32 mouse cellular contexts compared by ENCODE assay signal in the genomic region with DNA sequence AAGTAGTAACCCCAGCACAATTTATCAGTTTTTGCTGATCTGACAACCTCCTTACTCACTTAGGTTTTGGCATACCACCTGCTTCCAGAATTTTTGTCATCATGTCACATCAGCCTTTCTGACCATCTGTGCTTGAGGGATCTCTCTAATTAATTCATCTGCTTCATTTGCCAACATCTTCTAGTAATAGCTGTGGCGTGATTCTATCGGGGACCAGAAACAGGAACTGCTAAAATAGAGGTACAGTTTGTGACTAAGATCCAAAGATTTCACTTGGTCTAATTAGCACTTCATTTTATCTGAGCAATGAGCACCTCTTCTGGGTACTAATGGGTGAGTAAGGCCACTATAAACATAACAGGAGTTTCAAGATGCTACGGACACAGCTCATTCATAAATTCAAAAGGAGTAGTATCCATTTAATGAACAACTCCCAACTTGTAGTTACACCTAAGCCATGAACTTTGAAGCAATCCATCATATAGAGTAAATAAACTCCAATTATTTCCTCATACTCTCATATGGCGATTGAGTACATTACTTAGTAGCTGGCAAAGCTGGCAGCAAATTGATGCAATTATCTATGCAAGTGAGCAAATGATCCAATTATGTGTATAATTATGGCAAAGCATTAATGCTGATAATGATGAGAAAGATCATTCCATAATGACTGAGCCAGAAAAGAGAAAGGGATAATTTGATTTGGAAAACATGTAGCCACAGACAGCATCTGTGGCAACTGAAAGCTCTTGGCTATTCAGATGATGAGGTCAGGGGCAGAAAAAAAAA.
DNase-seq lines count a peak whose midpoint lies in the region; ATAC-seq and TF ChIP-seq lines count a peak whose summit lies in the region.
"Had no signal": no experiment of that assay in that cellular context is flagged by ENCODE, and none has a peak within 500 bp of the region (broad histone marks: within the 10 kb centered on the region; RNA-seq: fewer than 3 reads in every experiment).

No protein-coding gene starts in this region.

- H3K4me1 ChIP-seq in forebrain, embryonic 14.5 days (ENCODE audit: control insufficient read depth, insufficient read depth, low read length): no peaks in the 10 kb centered on the region
- H3K4me1 ChIP-seq in forebrain, embryonic 12.5 days: no peaks in the 10 kb centered on the region
- H3K4me1 ChIP-seq in forebrain, postnatal 0 days (ENCODE audit: insufficient read depth): no peaks in the 10 kb centered on the region
- H3K4me1 ChIP-seq: embryonic facial prominence, embryonic 10.5 days; embryonic facial prominence, embryonic 13.5 days; heart, embryonic 12.5 days; heart, embryonic 15.5 days; hindbrain, embryonic 10.5 days had no signal

- no peak overlapping the region for H3K4me3 ChIP-seq in forebrain, embryonic 14.5 days (ENCODE audit: low read depth, low read length)
- no peak overlapping the region for H3K4me3 ChIP-seq in forebrain, embryonic 12.5 days (replicated peaks)
- no peak overlapping the region for H3K4me3 ChIP-seq in forebrain, postnatal 0 days (ENCODE audit: low read depth, low read length)
- no peak overlapping the region for H3K4me3 ChIP-seq in left cerebral cortex, adult 2 months
- H3K4me3 ChIP-seq: embryonic facial prominence, embryonic 10.5 days; embryonic facial prominence, embryonic 13.5 days; erythroblast, embryonic 14.5 days; gastrocnemius, adult 2 months; heart, embryonic 12.5 days; heart, embryonic 15.5 days; hindbrain, embryonic 10.5 days had no signal

- H3K27me3 ChIP-seq in forebrain, embryonic 14.5 days (replicated peaks; ENCODE audit: control insufficient read depth, insufficient read depth, low read length): no peaks in the 10 kb centered on the region
- no peaks in the 10 kb centered on the region for H3K27me3 ChIP-seq in forebrain, embryonic 12.5 days
- no peaks in the 10 kb centered on the region for H3K27me3 ChIP-seq in forebrain, postnatal 0 days (ENCODE audit: insufficient read depth, low read length)
- H3K27me3 ChIP-seq: embryonic facial prominence, embryonic 13.5 days; heart, embryonic 12.5 days; heart, embryonic 15.5 days had no signal

- no peaks in the 10 kb centered on the region for H3K36me3 ChIP-seq in forebrain, embryonic 14.5 days (ENCODE audit: control insufficient read depth, insufficient read depth, low read length)
- no peaks in the 10 kb centered on the region for H3K36me3 ChIP-seq in forebrain, embryonic 12.5 days (replicated peaks)
- H3K36me3 ChIP-seq in forebrain, postnatal 0 days (ENCODE audit: insufficient read depth): no peaks in the 10 kb centered on the region
- H3K36me3 ChIP-seq: embryonic facial prominence, embryonic 10.5 days; embryonic facial prominence, embryonic 13.5 days; heart, embryonic 12.5 days; heart, embryonic 15.5 days; hindbrain, embryonic 10.5 days had no signal

- H3K9me3 ChIP-seq in forebrain, embryonic 14.5 days (replicated peaks; ENCODE audit: control insufficient read depth, low read length): no peaks in the 10 kb centered on the region
- no peaks in the 10 kb centered on the region for H3K9me3 ChIP-seq in forebrain, embryonic 12.5 days
- no peaks in the 10 kb centered on the region for H3K9me3 ChIP-seq in forebrain, postnatal 0 days (ENCODE audit: low read length)
- H3K9me3 ChIP-seq: embryonic facial prominence, embryonic 10.5 days; embryonic facial prominence, embryonic 13.5 days; heart, embryonic 12.5 days; heart, embryonic 15.5 days; hindbrain, embryonic 10.5 days had no signal

- no peak for TF ChIP-seq CTCF in forebrain, postnatal 0 days (IDR thresholded peaks at IDR 0.05; ENCODE audit: low read depth)
- TF ChIP-seq CTCF in left cerebral cortex, adult 2 months (IDR thresholded peaks at IDR 0.05): no peak

- 64% methylated on average over 4 of the region's 4 CpGs for WGBS in forebrain, embryonic 14.5 days
- WGBS in forebrain, embryonic 12.5 days: 72% methylated on average over 4 of the region's 4 CpGs
- 48% methylated on average over 4 of the region's 4 CpGs for WGBS in forebrain, postnatal 0 days

- H3K4me2 ChIP-seq in forebrain, embryonic 14.5 days (ENCODE audit: low read length): no peak overlapping the region
- no peak overlapping the region for H3K4me2 ChIP-seq in forebrain, embryonic 12.5 days
- H3K4me2 ChIP-seq in forebrain, postnatal 0 days (ENCODE audit: low read depth): no peak overlapping the region
- H3K4me2 ChIP-seq: embryonic facial prominence, embryonic 13.5 days; heart, embryonic 12.5 days; heart, embryonic 15.5 days; hindbrain, embryonic 14.5 days had no signal

- DNase-seq in forebrain, embryonic 14.5 days (ENCODE audit: low spot score): peak; percentile 77
- DNase-seq in Muller cell, postnatal 12 days (ENCODE audit: inconsistent ontology term): peak; percentile 3
- peak; percentile 11 for DNase-seq in brain, adult 2 months (ENCODE audit: low read depth, low spot score)
- DNase-seq in forebrain, postnatal 0 days: peak; percentile 3
- DNase-seq in thymus, postnatal 10 days (ENCODE audit: low spot score in 2 of 2): no peak
- no peak for DNase-seq in left cerebral cortex, adult 2 months (ENCODE audit: extremely low spot score in 1 of 2, low spot score in 2 of 2)
- DNase-seq in adrenal gland, postnatal 14 days: no peak
- DNase-seq: adrenal gland, adult 8-10 months; adrenal gland, postnatal 36 days; cerebellum, adult 18-20 months; cerebellum, adult 9-11 months; cerebellum, postnatal 36 days; embryo, embryonic 11 days; gastrocnemius, adult 2 months; gastrocnemius, postnatal 25 days; heart, adult 18-20 months; heart, postnatal 10 days; heart, postnatal 36 days; kidney, adult 18-20 months had no signal

- H3K9ac ChIP-seq in forebrain, embryonic 14.5 days (ENCODE audit: low read length): no peak overlapping the region
- H3K9ac ChIP-seq in forebrain, embryonic 12.5 days: no peak overlapping the region
- no peak overlapping the region for H3K9ac ChIP-seq in forebrain, postnatal 0 days
- H3K9ac ChIP-seq: embryonic facial prominence, embryonic 13.5 days; heart, embryonic 12.5 days; heart, embryonic 15.5 days; hindbrain, embryonic 14.5 days had no signal

- peak; percentile 75 for ATAC-seq in forebrain, embryonic 14.5 days
- no peak for ATAC-seq in forebrain, embryonic 12.5 days (ENCODE audit: low FRiP score)
- ATAC-seq in forebrain, postnatal 0 days: no peak
- ATAC-seq: activated CD4-positive, CD25-positive, alpha-beta regulatory T cell, adult 4 months; CD4-positive, CD25-positive, alpha-beta regulatory T cell, adult 4 months; hindbrain, postnatal 0 days; inflammation-experienced regulatory T-cells, adult 6 months; intestine, embryonic 16.5 days had no signal

- H3K27ac ChIP-seq in forebrain, embryonic 14.5 days (ENCODE audit: low read depth, low read length): no peak overlapping the region
- no peak overlapping the region for H3K27ac ChIP-seq in forebrain, embryonic 12.5 days
- H3K27ac ChIP-seq in forebrain, postnatal 0 days (ENCODE audit: low read depth, low read length): no peak overlapping the region
- H3K27ac ChIP-seq in left cerebral cortex, adult 2 months: no peak overlapping the region
- H3K27ac ChIP-seq: embryonic facial prominence, embryonic 10.5 days; embryonic facial prominence, embryonic 13.5 days; gastrocnemius, adult 2 months; heart, embryonic 15.5 days; hindbrain, embryonic 10.5 days; hindbrain, embryonic 14.5 days; hindbrain, postnatal 0 days had no signal

- intact Hi-C loops in left cerebral cortex, adult 2 months (cut with DNase I): loop anchor here (1.0 kb wide), 1 partner anchor 47 kb away; no protein-coding TSS in a partner anchor

Comparison
In these comparisons a context has a peak if more than half of its experiments do, and no peak if none do; other contexts are left out.
1. DNase-seq: peak in forebrain, embryonic 14.5 days (single experiment), Muller cell, postnatal 12 days (single experiment), brain, adult 2 months (single experiment) and forebrain, postnatal 0 days (single experiment); none in thymus, postnatal 10 days (0 of 2), left cerebral cortex, adult 2 months (0 of 2) and adrenal gland, postnatal 14 days (single experiment).